Mouse (Mus musculus) cortical plate, adult 2 months (tissue): ENCODE measurements around the gene Dusp18.

Experiments
- CTCF ChIP-seq: fragments of 200-500 bp; IDR thresholded peaks from 2 replicates; pipeline ENCODE4 v1.5.1; 2011; ENCODE audit warnings: mild to moderate bottlenecking, control low read depth, low read length; ENCODE audit not compliant: insufficient read depth; ENCODE audit errors: extremely low read depth
- POLR2A ChIP-seq: fragments of 200-500 bp; IDR thresholded peaks from 2 replicates; pipeline ENCODE4 v1.6.1; 2011; ENCODE audit warnings: mild to moderate bottlenecking, low read length, control low read depth; ENCODE audit not compliant: insufficient read depth; ENCODE audit errors: extremely low read depth

DNA sequence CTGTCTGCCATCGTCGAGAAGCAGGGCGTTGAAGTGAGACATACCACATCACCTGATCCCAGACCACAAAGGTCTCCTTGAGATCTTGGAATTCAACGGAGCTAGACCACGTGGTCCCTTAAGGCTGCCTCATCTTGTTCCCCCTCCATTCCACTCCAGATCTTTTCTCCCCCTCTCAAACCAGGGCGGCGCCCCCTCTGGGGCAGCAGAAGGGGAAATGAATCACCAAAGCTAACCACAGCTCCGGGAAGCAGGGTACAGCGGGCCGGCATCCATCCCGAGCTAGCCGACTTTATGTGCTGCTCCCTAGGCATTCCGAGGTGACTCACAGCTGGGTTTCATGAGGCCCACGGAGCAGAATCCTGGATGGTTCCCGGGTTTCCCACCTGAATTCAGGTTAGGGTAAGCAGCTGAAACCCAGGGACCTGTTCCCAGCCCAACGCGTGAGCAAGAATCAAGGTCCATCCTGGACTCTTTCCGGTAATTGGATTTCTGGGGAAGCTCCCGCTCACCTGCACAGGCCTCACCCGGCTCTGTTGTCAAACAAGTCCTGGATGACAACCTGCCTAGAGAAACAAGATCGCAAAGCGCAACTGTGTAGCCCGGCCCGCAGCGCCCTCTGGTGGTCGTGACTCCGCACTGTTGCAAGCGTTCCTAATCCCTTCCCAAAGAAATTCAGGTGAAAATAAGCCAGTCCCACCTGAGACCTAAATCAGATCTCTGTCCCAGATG, 19.2 kb downstream of the Dusp18 start, which contains the start of gene Slc35e4:
- TF ChIP-seq CTCF = peak; percentile 84
- TF ChIP-seq POLR2A = no peak
